Mouse (Mus musculus) megakaryocyte-erythroid progenitor cell, adult 5-6 weeks (primary cell): ENCODE data around the gene Tmem253. TPM values are rescaled to one million over a fixed set of nuclear protein-coding genes. Genes with fewer than 3 reads are reported as not detected.

Source experiments
- ATAC-seq: replicated peaks from 2 replicates; pipeline ENCODE4 v1.8.0; 2016; ENCODE audit warnings: mild to moderate bottlenecking, inconsistent platforms; ENCODE audit not compliant: severe bottlenecking, poor library complexity, low FRiP score, low TSS enrichment
- total RNA-seq, 2 experiments: library from RNA; stranded (forward) in 1 of 2; stranded (reverse) in 1 of 2; fragments of 200-1000, 215-1000 nt in 1 of 2; fragments of >200 nt in 1 of 2; fragmentation: Nextera tagmentation in 1 of 2; gene quantifications; 2 replicates each; pipeline ENCODE4 v1.2.3; 2014 to 2017

The Tmem253 gene
- total RNA-seq (2014; fragmentation: Nextera tagmentation) (not detected in 2 replicates), total RNA-seq (2017) (not detected in 2 replicates)

- no peak for ATAC-seq
Observed at GRCm38 (mm10) chr14:52015445-52016100, at the start of gene Tmem253. Gene Tmem253, plus strand, starts transcription at chr14:52015658.

DNA sequence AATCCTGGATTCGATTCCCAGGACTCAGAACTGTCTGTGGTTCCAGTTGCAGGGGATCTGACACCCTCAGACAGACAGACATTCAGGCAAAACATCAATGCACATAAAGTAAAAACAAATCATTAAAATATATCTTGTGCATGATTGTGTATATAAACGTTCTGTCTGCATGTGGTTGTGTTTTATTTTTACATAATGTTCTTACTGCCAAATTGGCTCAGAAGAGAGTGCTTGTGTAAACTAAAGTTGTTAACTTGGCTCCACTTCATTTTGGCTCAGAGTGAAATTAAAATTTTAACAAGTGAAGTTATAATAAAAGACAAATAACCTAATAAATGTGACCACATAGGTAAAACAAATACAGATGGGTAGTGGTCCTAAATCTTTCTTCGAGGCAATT lies 48.1 kb upstream of the Tmem253 start:
- no peak for ATAC-seq

DNA sequence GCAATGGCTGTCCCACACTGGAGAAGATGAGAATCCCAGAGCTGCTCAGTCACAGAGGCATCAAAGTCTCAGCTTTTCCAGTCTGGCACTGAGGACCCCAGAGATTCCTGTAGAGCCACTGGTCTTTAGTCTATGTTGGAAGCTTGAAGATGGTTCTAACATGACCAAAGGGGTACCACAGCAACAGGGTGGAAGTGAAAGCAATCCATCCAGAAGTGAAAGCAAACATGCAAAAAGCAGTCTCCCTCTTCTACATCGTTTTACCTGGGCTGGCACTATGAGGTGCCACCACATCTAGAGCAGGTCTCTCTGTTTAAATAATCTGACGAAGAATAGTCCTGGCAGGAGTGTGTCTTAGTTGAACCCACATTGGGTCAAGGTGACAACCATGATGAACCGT lies 36.2 kb upstream of the Tmem253 start:
- ATAC-seq = no peak

DNA sequence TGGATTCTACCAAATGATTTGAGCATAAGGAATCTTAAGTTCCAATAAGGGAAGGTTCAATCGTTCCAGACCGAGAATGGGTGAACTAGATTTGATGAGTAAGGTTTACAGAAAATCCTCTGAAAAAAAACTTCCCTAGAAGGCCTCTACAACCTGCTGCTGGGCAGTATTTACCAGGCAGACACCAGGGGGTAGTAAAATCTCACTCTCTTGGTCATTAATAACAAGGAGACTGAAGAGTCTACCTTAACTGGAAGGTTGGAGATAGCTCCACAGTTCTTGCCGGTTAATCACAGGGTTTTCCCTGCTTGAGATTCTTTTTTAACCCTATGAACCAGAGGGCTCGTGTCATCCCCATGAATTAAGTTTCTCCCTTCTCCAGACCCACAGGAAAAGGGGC lies 32.2 kb upstream of the Tmem253 start:
- no peak for ATAC-seq

DNA sequence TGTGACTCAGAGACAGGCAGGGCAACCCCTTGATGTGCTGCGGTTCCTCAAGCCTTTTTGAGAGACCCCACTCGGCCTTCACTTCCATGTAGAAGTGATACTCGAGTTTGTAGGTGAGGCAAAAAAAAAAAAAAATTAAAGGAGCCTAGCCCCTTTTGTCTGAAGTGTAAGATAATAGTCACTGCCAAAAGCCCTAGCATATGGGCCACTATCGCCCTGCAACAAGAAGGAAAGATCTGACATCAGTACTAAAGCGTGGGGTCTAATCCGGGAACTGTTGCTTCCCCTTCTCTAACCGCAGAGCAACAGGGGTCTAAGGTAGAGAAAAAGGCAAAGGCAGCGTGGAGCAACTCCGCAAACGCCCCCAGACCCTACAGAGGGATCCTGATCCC lies 31.6 kb upstream of the Tmem253 start:
- ATAC-seq = no peak

- peak; percentile 30; the same call in 1 of the 2 replicates for ATAC-seq
Observed at GRCm38 (mm10) chr14:51984247-51985231, 30.9 kb upstream of the Tmem253 start, which contains the start of gene Arhgef40. Gene Arhgef40, plus strand, starts transcription at chr14:51984719.

GRCm38 (mm10) chr14:51985301-51986152 lies 29.9 kb upstream of the Tmem253 start:
- ATAC-seq = peak; percentile 26

DNA sequence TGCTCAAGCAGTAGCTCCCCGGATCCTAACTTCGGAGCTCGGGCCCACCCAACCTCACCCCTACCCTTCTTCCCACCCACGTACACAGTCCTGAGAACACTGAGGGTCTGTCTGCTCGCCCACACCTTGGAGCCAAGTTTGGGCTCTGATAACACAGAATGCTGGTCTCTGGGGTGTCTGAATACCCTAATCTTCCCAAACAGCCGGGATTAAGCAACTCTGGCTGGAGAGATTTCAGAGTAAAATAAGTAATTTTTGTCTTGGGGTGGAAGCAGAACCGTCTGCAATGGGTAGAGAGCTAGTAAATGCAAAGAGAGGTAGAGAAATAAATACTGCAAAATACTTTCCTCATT lies 29.3 kb upstream of the Tmem253 start:
- ATAC-seq = peak; percentile 47

DNA sequence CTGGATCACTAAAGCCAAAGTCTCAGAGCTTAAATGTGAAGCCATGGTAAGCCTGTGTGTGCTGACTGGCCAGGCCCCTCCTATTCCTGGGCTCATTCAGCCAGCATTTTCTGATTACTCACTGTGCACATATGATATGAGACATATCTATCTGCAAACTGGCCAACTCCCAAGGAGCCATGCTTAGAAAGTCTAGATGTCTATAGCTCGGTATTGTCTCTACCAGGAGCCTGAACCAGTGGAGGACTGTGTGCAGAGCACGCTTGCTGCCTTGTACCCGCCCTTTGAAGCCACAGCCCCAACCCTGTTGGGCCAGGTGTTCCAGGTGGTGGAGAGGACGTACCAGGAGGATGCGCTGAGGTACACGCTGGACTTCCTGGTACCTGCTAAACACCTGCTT lies 28.3 kb upstream of the Tmem253 start:
- peak; percentile 69 for ATAC-seq

- no peak for ATAC-seq
Observed at GRCm38 (mm10) chr14:51988731-51989130, 26.7 kb upstream of the Tmem253 start.

DNA sequence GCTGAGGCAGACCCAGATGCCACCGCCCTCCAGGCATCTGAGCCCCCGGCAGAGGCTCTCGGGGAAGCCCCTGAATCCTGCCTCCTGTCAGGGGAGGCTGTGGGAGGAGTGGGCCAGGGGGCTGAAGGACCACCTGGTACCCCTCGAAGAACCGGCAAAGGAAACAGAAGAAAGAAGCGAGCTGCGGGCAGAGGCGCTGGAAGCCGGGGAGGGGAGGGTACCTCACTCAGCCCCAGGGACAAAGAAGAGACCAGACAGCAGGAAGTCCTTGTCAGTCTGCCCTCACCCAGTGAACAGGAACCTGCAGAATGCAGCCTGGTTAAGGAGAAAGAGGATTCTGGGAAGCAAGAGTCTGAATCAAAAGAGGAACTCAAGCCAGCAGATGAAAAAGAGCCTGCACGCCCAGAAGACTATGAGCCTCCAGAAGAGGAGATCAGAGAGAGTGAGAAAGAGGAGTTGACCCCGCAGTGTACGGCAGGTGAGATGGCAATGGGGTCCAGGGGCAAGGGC lies 25.9 kb upstream of the Tmem253 start:
- ATAC-seq = no peak

GRCm38 (mm10) chr14:51994453-51994852 lies 21.0 kb upstream of the Tmem253 start:
- ATAC-seq = no peak

- ATAC-seq = 0 out of 2 replicates have a peak, but pooled peaks have one; percentile 24
Observed at GRCm38 (mm10) chr14:51995219-51995871, 20.1 kb upstream of the Tmem253 start.

DNA sequence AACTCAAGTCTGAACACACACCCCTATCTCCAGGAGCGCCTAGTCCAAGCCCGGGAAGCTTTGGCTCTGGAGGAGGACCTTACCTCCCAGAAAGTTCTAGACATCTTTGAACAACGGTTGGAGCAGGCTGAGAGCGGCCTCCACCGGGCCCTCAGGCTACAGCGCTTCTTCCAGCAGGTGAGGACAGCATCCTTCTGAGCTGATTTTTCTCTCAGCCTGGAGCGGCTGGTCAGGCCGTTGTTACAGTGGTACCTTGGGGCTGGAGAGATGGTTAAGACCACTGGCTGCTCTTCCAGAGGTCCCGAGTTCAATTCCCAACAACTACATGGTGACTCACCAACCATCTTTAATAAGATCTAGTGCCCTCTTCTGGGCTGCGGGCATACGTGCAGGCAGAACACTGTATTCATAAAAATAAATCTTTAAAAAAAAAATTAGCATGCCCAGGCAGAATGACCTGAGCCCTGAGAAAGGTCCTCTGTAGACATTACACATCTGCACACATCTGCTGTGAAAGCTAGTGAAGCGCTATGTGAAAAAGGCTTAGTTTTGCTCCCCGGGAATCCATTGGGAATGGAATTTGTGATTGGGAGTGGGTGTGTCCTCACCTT lies 19.1 kb upstream of the Tmem253 start:
- no peak; the same call in 1 of the 2 replicates for ATAC-seq

- ATAC-seq = no peak
Observed at GRCm38 (mm10) chr14:51996866-51997265, 18.6 kb upstream of the Tmem253 start.

DNA sequence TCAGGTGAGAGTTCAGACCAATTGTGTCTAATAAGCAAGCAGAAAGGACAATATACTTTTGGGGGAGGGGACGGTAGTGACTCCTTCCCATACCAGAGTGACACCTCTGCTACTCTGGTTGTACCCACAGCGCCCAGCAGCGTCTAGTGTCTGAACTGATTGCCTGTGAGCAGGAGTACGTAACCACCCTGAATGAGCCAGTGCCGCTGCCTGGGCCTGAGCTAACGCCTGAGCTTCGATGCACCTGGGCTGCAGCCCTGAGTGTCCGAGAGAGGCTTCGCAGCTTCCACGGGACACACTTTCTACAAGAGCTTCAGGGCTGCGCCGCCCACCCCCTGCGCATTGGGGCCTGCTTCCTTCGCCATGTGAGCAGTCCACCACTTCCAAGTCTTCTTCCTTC lies 18.0 kb upstream of the Tmem253 start:
- ATAC-seq = no peak

- ATAC-seq = no peak
Observed at GRCm38 (mm10) chr14:52003981-52004495, 11.4 kb upstream of the Tmem253 start.

DNA sequence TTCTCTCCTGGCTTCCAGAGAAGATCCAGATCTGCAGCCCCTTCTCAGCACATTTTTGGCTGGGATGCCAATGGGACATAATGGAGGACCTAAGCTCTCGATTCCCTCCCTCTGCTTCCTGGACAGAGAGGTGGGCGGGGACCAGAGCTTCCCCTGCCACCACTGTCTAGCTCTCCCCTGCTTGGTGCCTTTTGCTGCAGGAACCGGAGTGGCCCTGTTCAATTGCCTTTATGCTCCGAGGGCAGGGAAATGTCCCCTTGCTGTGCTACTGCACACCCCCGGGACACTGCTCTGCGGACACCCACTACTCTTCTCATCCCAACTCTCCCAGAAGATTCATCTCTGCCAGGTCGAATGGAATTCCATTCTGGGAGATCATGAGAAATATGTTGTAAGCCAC lies 10.3 kb upstream of the Tmem253 start:
- ATAC-seq = no peak
